Mouse (Mus musculus) CD4-positive helper T cell, adult 2 months (primary cell): Measurements from ENCODE around the gene Msmp.
"Not testable (repeated sequence)": the region's sequence is repeated elsewhere in the genome, so short reads cannot be mapped to it uniquely, and the experiment has no call there.

Experiments
- DNase-seq: peaks from one replicate; pipeline ENCODE4 v3.0.0-alpha.2; 2012; ENCODE audit warnings: low read depth, missing footprints, low spot score

Msmp gene

GRCm38 (mm10) chr4:43584444-43585416 is at the start of gene Msmp:
Gene Msmp, minus strand, starts transcription at chr4:43584494.
- DNase-seq = no peak

GRCm38 (mm10) chr4:43633736-43634135 is 49.4 kb upstream of the Msmp start:
- no peak for DNase-seq

GRCm38 (mm10) chr4:43633296-43633695 is 49.0 kb upstream of the Msmp start:
- no peak for DNase-seq

- no peak for DNase-seq
Measured at GRCm38 (mm10) chr4:43631956-43632920, 47.9 kb upstream of the Msmp start.

DNA sequence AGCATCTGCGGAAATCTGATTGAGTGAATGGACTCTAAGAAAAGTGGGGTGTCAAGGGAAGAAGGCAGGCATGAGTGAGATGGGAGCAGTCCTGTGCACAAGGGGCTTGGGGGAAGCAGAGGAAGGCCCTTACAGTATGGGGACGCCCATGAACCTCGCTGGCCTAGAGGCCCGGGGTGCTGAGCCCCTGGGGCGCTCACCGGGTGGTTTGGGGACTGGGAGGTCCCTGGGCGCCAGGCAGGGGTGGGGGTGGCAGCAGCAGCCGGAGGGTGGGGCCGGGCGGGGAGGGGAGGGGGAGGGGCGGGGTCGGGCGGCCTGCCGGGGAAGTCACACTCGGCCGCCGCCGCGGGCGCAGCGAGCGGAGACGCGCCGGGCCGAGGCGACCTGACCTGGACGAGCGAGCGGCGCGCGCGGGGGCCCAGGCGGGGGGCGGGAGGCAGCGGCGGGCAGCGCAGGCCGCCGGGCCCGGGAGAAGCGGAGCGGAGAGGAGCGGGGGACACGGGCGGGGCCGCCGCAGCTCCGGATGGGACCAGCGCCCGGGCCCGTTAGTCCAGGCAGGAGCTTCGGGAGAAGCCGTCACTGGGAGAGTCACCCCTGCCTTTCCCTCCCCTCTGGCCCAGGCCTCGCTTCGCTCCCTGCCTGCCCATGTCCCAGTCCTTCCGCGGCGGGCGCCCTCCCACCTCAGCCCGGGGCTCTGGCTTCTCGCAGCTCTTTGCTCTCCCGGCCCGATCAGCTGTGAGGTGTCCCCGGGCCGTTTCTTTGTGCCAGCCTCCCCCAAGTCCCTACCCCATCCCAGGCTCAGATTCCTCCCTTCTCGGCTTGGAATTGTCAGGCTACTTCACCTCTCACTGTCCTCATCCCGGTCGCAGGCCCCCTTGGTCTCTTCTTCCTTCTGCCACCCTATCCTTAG is 47.0 kb upstream of the Msmp start, which contains the start of gene Npr2:
Gene Npr2, plus strand, starts transcription at position 890 of the 910 bp plus-strand sequence.
- DNase-seq = no peak

GRCm38 (mm10) chr4:43630671-43631045 is 46.4 kb upstream of the Msmp start:
- no peak for DNase-seq

DNA sequence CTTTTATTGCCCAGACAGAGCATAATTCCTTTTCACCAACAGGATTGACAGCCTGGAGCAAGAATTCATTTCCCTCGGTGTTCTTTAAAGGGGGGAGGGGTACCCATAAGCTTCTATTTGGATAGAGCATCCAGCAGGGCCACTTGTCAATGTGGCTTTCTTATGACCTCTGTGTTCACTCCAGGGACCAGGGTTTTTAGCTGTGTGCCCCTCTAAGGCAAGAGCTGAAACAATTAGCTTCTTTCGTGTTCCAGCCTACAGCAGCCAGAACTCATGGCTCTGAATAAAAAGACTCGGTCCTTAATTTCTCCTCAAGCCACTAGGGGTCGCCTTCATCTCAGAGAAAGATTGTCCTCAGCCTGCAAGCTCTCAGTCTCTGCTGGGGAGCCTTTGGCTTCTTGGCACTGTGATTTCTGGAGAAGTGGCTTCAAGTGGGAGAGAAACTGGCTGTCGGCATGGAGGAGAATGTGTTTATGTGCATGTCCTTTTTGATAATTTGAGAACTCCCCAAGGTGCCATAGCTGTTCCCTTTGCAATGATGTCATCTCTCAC is 45.8 kb upstream of the Msmp start:
- DNase-seq = peak; percentile 71

DNA sequence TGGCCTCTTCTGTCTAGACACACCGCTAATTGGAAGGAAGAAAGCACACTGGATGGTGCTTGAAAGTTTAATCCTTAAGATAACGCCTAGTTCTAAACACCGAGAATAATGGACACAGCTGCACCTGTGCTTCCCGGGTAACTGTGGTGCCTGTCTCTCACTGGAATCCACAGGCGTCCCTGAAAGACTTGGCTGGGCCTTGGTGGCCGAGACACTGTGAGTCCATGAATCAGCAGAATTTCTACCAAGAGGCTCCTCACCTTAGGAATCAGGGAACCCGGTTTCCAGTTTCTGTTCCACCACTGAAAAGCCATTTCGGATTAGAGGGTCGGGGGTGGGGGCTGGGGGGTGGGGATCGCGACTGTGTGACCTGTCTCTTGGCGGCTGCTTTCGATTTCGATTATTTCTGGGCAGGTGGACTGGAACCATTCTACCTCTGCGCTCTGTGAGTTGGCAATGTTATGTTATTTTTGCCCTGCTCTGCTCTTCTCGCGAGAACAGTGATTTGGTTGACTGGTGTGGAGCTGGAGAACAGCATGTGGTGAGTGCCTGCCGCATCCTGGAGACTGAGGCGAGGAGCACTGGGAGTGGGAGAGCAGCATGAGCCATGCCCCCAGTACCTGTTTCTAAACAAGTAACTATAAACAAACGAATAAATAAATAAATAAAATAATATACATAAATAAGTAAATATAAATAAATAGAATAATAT is 45.0 kb upstream of the Msmp start:
- DNase-seq = no peak

GRCm38 (mm10) chr4:43620146-43620778 is 36.0 kb upstream of the Msmp start:
- no peak for DNase-seq

- DNase-seq = no peak
Measured at GRCm38 (mm10) chr4:43613060-43613730, 28.9 kb upstream of the Msmp start.

DNA sequence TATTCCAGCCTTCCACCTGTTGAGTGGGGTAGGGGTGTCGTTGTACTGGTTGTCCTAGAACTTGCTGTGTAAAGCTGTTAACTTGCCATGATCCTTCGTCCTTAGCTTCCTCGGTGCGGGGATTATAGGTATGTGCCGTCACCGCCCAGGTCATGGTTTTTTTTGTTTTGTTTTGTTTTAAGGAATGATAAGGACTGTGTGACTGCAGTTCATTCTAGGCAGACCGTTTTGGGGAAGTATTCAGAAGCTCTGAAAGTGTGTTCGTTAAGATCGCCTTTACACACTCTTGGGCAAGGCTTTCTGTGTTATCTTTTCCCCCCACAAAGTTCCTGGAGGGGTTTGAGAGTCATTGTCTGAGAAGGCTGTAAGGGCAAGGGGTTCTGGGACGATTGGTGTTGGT is 28.2 kb upstream of the Msmp start:
- DNase-seq = no peak

DNA sequence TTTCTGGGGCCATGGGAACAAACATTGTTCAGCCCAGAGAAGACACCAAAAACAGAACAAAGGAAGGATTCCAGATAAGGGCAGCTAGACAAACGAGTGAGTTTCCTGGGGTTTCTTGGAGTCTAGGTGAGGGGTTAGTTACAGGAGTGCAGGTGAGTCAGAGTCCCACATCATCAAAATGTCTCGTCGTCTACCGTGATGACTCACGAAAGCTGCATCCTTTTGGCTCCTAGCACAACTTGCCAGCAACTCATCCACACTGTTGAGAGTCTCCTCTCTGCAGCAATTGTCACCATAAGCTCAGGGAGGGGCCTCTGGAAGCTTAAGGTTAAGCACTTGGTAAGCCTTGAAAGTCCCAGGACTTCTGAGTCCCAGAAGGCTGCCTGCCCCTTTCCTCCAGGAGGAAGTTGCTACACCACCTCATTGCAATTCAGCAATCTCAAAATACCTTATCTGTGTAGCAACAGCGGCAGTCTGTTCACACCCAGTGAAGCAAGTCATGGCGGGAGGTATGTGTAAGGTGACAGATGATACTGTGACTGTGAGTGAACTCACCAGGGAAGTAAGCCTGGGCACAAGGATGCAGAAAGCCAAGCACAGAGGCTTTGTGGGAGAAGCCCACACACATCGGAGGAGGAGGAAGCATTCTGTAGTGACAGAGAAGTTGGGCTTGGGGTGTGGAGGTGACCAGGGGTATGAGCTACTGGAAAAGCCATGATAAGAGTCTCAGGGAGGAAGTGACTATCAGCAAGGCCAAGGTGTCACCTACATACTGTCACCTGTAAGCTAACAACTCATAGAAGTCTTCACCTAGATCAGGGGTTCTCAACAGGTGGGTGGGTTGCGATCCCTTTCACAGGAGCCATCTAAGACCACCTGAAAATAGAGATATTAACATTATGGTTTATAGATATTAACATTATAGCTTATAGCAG is 20.7 kb upstream of the Msmp start:
- DNase-seq = no peak

GRCm38 (mm10) chr4:43604099-43604498 is 19.8 kb upstream of the Msmp start:
- no peak for DNase-seq

DNA sequence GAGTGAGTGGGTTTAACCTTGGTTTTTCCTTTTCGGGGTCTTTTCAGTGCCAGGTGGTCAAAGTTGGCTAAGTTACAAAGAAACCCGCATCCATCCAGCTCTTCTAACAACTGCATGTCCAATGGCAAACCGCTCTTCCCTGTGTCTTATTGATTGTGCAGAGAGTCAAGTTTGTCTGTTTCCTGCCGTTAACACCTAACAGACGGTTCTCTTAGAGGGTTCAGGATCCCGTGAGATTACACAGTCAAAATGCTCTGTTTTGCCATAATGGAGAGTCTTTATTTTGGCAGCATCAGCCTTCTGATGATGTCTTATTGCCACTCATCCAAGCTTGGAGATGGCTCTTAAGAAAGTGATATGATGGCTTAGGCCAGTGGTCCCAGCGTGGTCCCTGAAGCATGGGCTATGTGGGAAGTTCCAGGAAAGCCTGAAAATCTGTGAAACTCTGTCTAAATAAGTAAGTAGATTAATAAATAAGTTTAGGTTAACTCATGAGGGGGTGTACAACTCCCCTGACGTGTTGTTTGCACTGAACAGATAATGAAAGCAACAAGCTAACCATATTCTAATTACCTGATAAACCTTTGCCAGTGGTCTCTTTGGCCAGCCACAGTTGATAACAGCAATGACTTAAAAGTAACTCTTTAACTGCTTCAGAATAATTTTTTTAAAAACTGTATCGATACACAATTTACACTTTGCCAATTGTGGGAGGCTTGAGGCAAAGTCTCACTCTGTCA is 16.1 kb upstream of the Msmp start:
- DNase-seq = no peak

DNA sequence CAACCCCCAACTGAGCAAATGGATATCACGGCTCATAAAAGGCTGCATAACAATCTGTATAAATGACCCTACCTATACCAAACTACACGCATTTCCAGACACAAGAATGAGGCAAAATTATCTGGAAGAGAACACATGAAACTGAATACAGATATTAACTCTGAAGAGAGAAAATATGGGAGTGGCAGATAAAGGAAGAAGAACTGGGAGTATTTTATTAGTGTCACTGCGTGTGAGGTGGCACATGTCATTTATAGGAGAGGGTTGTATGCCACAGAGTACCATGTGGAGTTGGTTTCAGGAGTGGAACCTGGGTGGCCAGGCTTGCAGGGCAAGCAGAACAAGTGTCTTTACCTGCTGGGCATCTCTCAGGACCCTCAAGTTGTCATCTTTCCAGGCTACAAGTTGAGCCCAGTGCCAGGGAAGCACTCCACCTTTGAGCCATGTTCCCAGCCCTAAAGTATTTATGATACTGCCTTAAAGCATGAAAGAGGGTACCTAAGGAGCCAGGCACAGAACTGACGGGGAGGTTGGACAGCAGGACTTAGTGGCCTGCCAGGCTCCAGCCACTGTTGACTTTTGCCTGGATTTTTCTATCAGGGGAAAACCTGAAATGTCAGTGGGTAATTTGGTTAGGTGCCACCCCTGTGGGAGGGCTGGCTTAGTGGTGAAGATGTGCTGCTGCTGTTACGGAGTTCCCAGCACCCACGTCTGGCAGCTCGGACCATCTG is 14.5 kb upstream of the Msmp start:
- no peak for DNase-seq

DNA sequence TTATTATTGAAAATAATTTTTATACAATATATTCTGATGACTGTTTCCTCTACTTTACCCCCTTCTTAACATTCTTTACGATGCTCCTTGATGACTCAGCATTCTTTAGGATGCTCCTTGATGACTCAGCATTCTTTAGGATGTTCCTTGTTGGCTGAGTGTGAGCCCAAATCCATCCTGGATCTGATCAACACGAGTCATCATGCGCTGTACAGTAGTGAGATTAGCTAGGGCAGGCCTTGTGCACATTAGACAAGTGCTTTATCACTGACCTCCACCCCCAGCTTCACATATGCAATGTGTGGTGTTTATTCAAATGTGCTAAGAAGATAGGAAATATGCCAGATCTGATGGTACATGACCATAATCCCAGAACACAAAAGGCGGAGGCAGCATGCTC is 13.9 kb upstream of the Msmp start:
- no peak for DNase-seq

DNA sequence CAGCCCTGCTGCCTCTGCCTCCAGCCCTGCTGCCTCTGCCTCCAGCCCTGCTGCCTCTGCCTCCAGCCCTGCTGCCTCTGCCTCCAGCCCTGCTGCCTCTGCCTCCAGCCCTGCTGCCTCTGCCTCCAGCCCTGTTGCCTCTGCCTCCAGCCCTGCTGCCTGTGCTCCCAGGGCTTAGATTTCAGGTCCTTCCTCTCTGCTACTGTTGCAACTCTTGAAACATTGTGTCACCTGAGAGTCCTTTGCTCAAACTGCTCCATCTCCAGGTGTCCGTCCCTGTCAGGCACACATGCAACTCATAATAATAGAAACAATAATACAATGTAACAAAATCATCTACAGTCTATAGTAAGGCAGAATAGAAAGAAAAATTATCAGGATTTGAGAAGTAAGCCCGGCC is 12.3 kb upstream of the Msmp start:
- DNase-seq = not testable (repeated sequence)
